Mouse (Mus musculus) hindbrain, embryonic 14.5 days (tissue): ENCODE data around the gene Calcrl. TPM values are rescaled to one million over a fixed set of nuclear protein-coding genes. Genes with fewer than 3 reads are reported as not detected.

Source experiments
- ATAC-seq: fragments of 200-750 bp; cut with Nextera tagmentation; 2 replicates; pipeline ENCODE4 v1.8.0; 2017; ENCODE audit warnings: moderate number of reproducible peaks, mild to moderate bottlenecking, moderate TSS enrichment, moderate library complexity; ENCODE audit not compliant: low FRiP score
- DNase-seq: peaks from one replicate; pipeline ENCODE4 v3.0.0-alpha.2; 2015; ENCODE audit warnings: low spot score
- H3K27ac ChIP-seq: fragments of 300-500 bp; sonication (generic); 2 replicates; pipeline ENCODE4 v1.5.1; 2014; ENCODE audit warnings: mild to moderate bottlenecking, moderate library complexity
- H3K27me3 ChIP-seq: fragments of 300-500 bp; sonication (generic); 2 replicates; pipeline ENCODE4 v1.6.1; 2014; ENCODE audit warnings: mild to moderate bottlenecking, low read length, mixed read lengths; ENCODE audit not compliant: control insufficient read depth, insufficient read depth
- H3K36me3 ChIP-seq: fragments of 300-500 bp; sonication (generic); replicated peaks from 2 replicates; pipeline ENCODE4 v1.6.1; 2014; ENCODE audit not compliant: control insufficient read depth, insufficient read depth
- H3K4me1 ChIP-seq: fragments of 300-500 bp; sonication (generic); replicated peaks from 2 replicates; pipeline ENCODE4 v1.6.1; 2014; ENCODE audit warnings: antibody characterized with exemption, low read length, mixed read lengths; ENCODE audit not compliant: control insufficient read depth, insufficient read depth
- H3K4me2 ChIP-seq: fragments of 300-500 bp; sonication (generic); replicated peaks from 2 replicates; pipeline ENCODE4 v1.6.1; 2014; ENCODE audit warnings: mild to moderate bottlenecking, moderate library complexity
- H3K4me3 ChIP-seq: fragments of 300-500 bp; sonication (generic); replicated peaks from 2 replicates; pipeline ENCODE4 v1.5.1; 2014; ENCODE audit warnings: mild to moderate bottlenecking, low read length
- H3K9ac ChIP-seq: fragments of 300-500 bp; sonication (generic); 2 replicates; pipeline ENCODE4 v1.6.1; 2014
- H3K9me3 ChIP-seq: fragments of 300-500 bp; sonication (generic); 2 replicates; pipeline ENCODE4 v1.6.1; 2016; ENCODE audit warnings: low read length; ENCODE audit not compliant: control insufficient read depth
- WGBS: fragments of 180-500 bp; shearing (Covaris S2); extraction: QIAGEN DNeasy Blood & Tissue Kit; methylation state at CpG from one replicate; pipeline ENCODE4 v1.1.7; 2014; 5-methylcytosine and 5-hydroxymethylcytosine counted together
- polyA plus RNA-seq: library from polyadenylated mRNA; unstranded; fragments of >200 nt; fragmentation: Nextera tagmentation; extraction: Ambion mirVana; gene quantifications from 2 replicates; pipeline ENCODE4 v1.2.1, GENCODE M21; 2014

Calcrl gene
- polyA plus RNA-seq, 1 experiment from 2014 or later, result 23.1 TPM

- no peak overlapping the region for H3K4me3 ChIP-seq
- DNase-seq (no peak), ATAC-seq (no peak)
- 66% methylated on average over 10 of the region's 10 CpGs for WGBS
- no peak overlapping the region for H3K27ac ChIP-seq
- no peaks in the 10 kb centered on the region for H3K27me3 ChIP-seq
- H3K4me1 ChIP-seq, result no peaks in the 10 kb centered on the region
- H3K36me3 ChIP-seq, result no peaks in the 10 kb centered on the region
- H3K4me2 ChIP-seq, result no peak overlapping the region
- no peak overlapping the region for H3K9ac ChIP-seq
- H3K9me3 ChIP-seq, result no peaks in the 10 kb centered on the region
These were observed 29.5 kb upstream of the Calcrl start for GRCm38 (mm10) chr2:84454551-84455235.

GRCm38 (mm10) chr2:84454051-84454450 lies 28.8 kb upstream of the Calcrl start:
- 17% methylated on average over 5 of the region's 5 CpGs for WGBS
- Histone ChIP-seq H3K4me1 (no peaks in the 10 kb centered on the region), H3K9ac (no peak overlapping the region), H3K27ac (no peak overlapping the region), H3K36me3 (no peaks in the 10 kb centered on the region), H3K9me3 (no peaks in the 10 kb centered on the region), H3K4me2 (no peak overlapping the region), H3K27me3 (no peaks in the 10 kb centered on the region), H3K4me3 (no peak overlapping the region)
- no peak for ATAC-seq
- DNase-seq, result peak; percentile 83

GRCm38 (mm10) chr2:84445499-84445898 lies 20.3 kb upstream of the Calcrl start:
- 92% methylated on average over 1 of the region's 1 CpGs for WGBS
- Histone ChIP-seq H3K27ac (no peak overlapping the region), H3K9me3 (no peaks in the 10 kb centered on the region), H3K27me3 (no peaks in the 10 kb centered on the region), H3K9ac (no peak overlapping the region), H3K36me3 (no peaks in the 10 kb centered on the region), H3K4me1 (no peaks in the 10 kb centered on the region), H3K4me3 (no peak overlapping the region), H3K4me2 (no peak overlapping the region)
- DNase-seq, result no peak
- ATAC-seq, result no peak

- H3K9me3 ChIP-seq, result no peaks in the 10 kb centered on the region
- no peaks in the 10 kb centered on the region for H3K36me3 ChIP-seq
- H3K27ac ChIP-seq, result no peak overlapping the region
- ATAC-seq, result no peak
- no peaks in the 10 kb centered on the region for H3K27me3 ChIP-seq
- H3K4me2 ChIP-seq, result no peak overlapping the region
- H3K4me1 ChIP-seq, result no peaks in the 10 kb centered on the region
- H3K4me3 ChIP-seq, result no peak overlapping the region
- no peak overlapping the region for H3K9ac ChIP-seq
- 94% methylated on average over 5 of the region's 5 CpGs for WGBS
- no peak for DNase-seq
These were observed 16.7 kb upstream of the Calcrl start for GRCm38 (mm10) chr2:84441940-84442339.

- Histone ChIP-seq H3K4me1 (no peaks in the 10 kb centered on the region), H3K9ac (no peak overlapping the region), H3K36me3 (no peaks in the 10 kb centered on the region), H3K27ac (no peak overlapping the region), H3K9me3 (no peaks in the 10 kb centered on the region), H3K27me3 (no peaks in the 10 kb centered on the region), H3K4me3 (no peak overlapping the region), H3K4me2 (no peak overlapping the region)
- DNase-seq, result peak; percentile 80
- peak; percentile 83; the same call in 1 of the 2 replicates for ATAC-seq
- WGBS, result 58% methylated on average over 11 of the region's 11 CpGs
These were observed 4.5 kb upstream of the Calcrl start for GRCm38 (mm10) chr2:84429724-84430123.

GRCm38 (mm10) chr2:84428836-84429235 lies 3.6 kb upstream of the Calcrl start:
- H3K4me2 ChIP-seq, result no peak overlapping the region
- H3K36me3 ChIP-seq, result no peaks in the 10 kb centered on the region
- no peak overlapping the region for H3K9ac ChIP-seq
- H3K4me3 ChIP-seq, result no peak overlapping the region
- H3K9me3 ChIP-seq, result no peaks in the 10 kb centered on the region
- ATAC-seq (no peak), DNase-seq (no peak)
- WGBS, result 63% methylated on average over 3 of the region's 3 CpGs
- H3K27ac ChIP-seq, result no peak overlapping the region
- H3K27me3 ChIP-seq, result no peaks in the 10 kb centered on the region
- no peaks in the 10 kb centered on the region for H3K4me1 ChIP-seq

- Histone ChIP-seq H3K36me3 (no peaks in the 10 kb centered on the region), H3K9me3 (no peaks in the 10 kb centered on the region), H3K4me3 (no peak overlapping the region), H3K9ac (no peak overlapping the region), H3K27ac (no peak overlapping the region), H3K4me2 (no peak overlapping the region), H3K27me3 (no peaks in the 10 kb centered on the region), H3K4me1 (no peaks in the 10 kb centered on the region)
- ATAC-seq, result no peak
- WGBS, result 88% methylated on average over 4 of the region's 4 CpGs
- DNase-seq, result no peak
These were observed 1.3 kb upstream of the Calcrl start for GRCm38 (mm10) chr2:84426531-84426930.

- H3K9ac ChIP-seq, result no peak overlapping the region
- H3K36me3 ChIP-seq, result no peaks in the 10 kb centered on the region
- 61% methylated on average over 4 of the region's 4 CpGs for WGBS
- H3K4me3 ChIP-seq, result no peak overlapping the region
- H3K9me3 ChIP-seq, result peaks cover 4% of the 10 kb centered on the region
- DNase-seq (no peak), ATAC-seq (no peak)
- no peak overlapping the region for H3K4me2 ChIP-seq
- no peaks in the 10 kb centered on the region for H3K27me3 ChIP-seq
- no peak overlapping the region for H3K27ac ChIP-seq
- no peaks in the 10 kb centered on the region for H3K4me1 ChIP-seq
These were observed 8.7 kb downstream of the Calcrl start for GRCm38 (mm10) chr2:84416501-84416900.

GRCm38 (mm10) chr2:84409796-84410592 lies 15.2 kb downstream of the Calcrl start:
- no peak overlapping the region for H3K4me3 ChIP-seq
- H3K27ac ChIP-seq, result no peak overlapping the region
- H3K9ac ChIP-seq, result no peak overlapping the region
- no peak for DNase-seq
- H3K4me1 ChIP-seq, result no peaks in the 10 kb centered on the region
- no peaks in the 10 kb centered on the region for H3K36me3 ChIP-seq
- H3K9me3 ChIP-seq, result peaks cover 4% of the 10 kb centered on the region
- H3K4me2 ChIP-seq, result no peak overlapping the region
- no peaks in the 10 kb centered on the region for H3K27me3 ChIP-seq
- no peak for ATAC-seq
